Mouse (Mus musculus): ENCODE measurements around the gene Rnf225.
"Not testable (repeated sequence)": the region's sequence is repeated elsewhere in the genome, so short reads cannot be mapped to it uniquely, and the experiment has no call there.

Gene Rnf225

GRCm38 (mm10) chr7:12927693-12928589 lies 725 bp downstream of the Rnf225 start:
- no peak for DNase-seq (ENCODE audit: low spot score)

- DNase-seq (ENCODE audit: low spot score) = no peak
These were observed 6.5 kb downstream of the Rnf225 start for GRCm38 (mm10) chr7:12933615-12934140.

GRCm38 (mm10) chr7:12934808-12935207 lies 7.6 kb downstream of the Rnf225 start:
- DNase-seq (ENCODE audit: low spot score) = no peak

GRCm38 (mm10) chr7:12937254-12937803 lies 10.1 kb downstream of the Rnf225 start:
- not testable (repeated sequence) for DNase-seq (ENCODE audit: low spot score)

GRCm38 (mm10) chr7:12940599-12940998 lies 13.4 kb downstream of the Rnf225 start:
- DNase-seq (ENCODE audit: low spot score) = no peak

GRCm38 (mm10) chr7:12943488-12943887 lies 16.3 kb downstream of the Rnf225 start:
- DNase-seq (ENCODE audit: low spot score) = no peak

GRCm38 (mm10) chr7:12949032-12949871 lies 22.0 kb downstream of the Rnf225 start:
- DNase-seq (ENCODE audit: low spot score) = peak; percentile 67

- no peak for DNase-seq (ENCODE audit: low spot score)
These were observed 22.6 kb downstream of the Rnf225 start for GRCm38 (mm10) chr7:12949872-12950229.

GRCm38 (mm10) chr7:12954896-12955295 lies 27.7 kb downstream of the Rnf225 start:
- no peak for DNase-seq (ENCODE audit: low spot score)

GRCm38 (mm10) chr7:12957511-12957910 lies 30.3 kb downstream of the Rnf225 start:
- DNase-seq (ENCODE audit: low spot score) = no peak

- DNase-seq (ENCODE audit: low spot score) = no peak
These were observed 31.7 kb downstream of the Rnf225 start for GRCm38 (mm10) chr7:12958948-12959347.

- DNase-seq (ENCODE audit: low spot score) = no peak
These were observed 32.5 kb downstream of the Rnf225 start for GRCm38 (mm10) chr7:12959718-12960117.

- DNase-seq (ENCODE audit: low spot score) = peak; percentile 91
These were observed 34.4 kb downstream of the Rnf225 start for GRCm38 (mm10) chr7:12961511-12962141.

- DNase-seq (ENCODE audit: low spot score) = peak; percentile 86
These were observed 38.5 kb downstream of the Rnf225 start, which contains the start of gene Zfp324 for GRCm38 (mm10) chr7:12965678-12966091. TSS of gene Zfp324 (plus strand) at chr7:12965838.

- DNase-seq (ENCODE audit: low spot score) = peak; percentile 34
These were observed 39.1 kb downstream of the Rnf225 start for GRCm38 (mm10) chr7:12966104-12966845.

- DNase-seq (ENCODE audit: low spot score) = no peak
These were observed 43.7 kb downstream of the Rnf225 start for GRCm38 (mm10) chr7:12970906-12971305.

GRCm38 (mm10) chr7:12977682-12978389 lies 50.6 kb downstream of the Rnf225 start, which contains the start of gene Zfp446:
TSS of gene Zfp446 (plus strand) at chr7:12977848.
- peak; percentile 96 for DNase-seq (ENCODE audit: low spot score)

GRCm38 (mm10) chr7:12978931-12979722 lies 51.9 kb downstream of the Rnf225 start:
- no peak for DNase-seq (ENCODE audit: low spot score)

- no peak for DNase-seq (ENCODE audit: low spot score)
These were observed 52.6 kb downstream of the Rnf225 start for GRCm38 (mm10) chr7:12979776-12980175.

Data from adipocyte (in vitro differentiated cells).